Mouse (Mus musculus): ENCODE measurements around the gene Synj2. TPM values are rescaled to one million over a fixed set of nuclear protein-coding genes. Genes with fewer than 3 reads are reported as not detected.
A peak's percentile ranks its signal among the peaks of the same experiment; 100 is the strongest.

Gene Synj2
- total RNA-seq (2017), result 6.6 and 8.7 TPM in 2 replicates

GRCm38 (mm10) chr17:5941230-5942043, at the start of gene Synj2:
Gene Synj2, plus strand, starts transcription at chr17:5941280.
- 0 out of 2 replicates have a peak, but pooled peaks have one; percentile 6 for ATAC-seq (ENCODE audit: extremely low read depth, insufficient number of reproducible peaks, low FRiP score, poor library complexity, severe bottlenecking)

- ATAC-seq (ENCODE audit: extremely low read depth, insufficient number of reproducible peaks, low FRiP score, poor library complexity, severe bottlenecking), result no peak
Measured at GRCm38 (mm10) chr17:5891933-5892683, 49.0 kb upstream of the Synj2 start.

GRCm38 (mm10) chr17:5893092-5893491, 48.0 kb upstream of the Synj2 start:
- ATAC-seq (ENCODE audit: extremely low read depth, insufficient number of reproducible peaks, low FRiP score, poor library complexity, severe bottlenecking), result no peak

GRCm38 (mm10) chr17:5893574-5894148, 47.4 kb upstream of the Synj2 start:
- ATAC-seq (ENCODE audit: extremely low read depth, insufficient number of reproducible peaks, low FRiP score, poor library complexity, severe bottlenecking), result no peak

- ATAC-seq (ENCODE audit: extremely low read depth, insufficient number of reproducible peaks, low FRiP score, poor library complexity, severe bottlenecking), result no peak
Measured at GRCm38 (mm10) chr17:5896066-5896465, 45.0 kb upstream of the Synj2 start.

- ATAC-seq (ENCODE audit: extremely low read depth, insufficient number of reproducible peaks, low FRiP score, poor library complexity, severe bottlenecking), result no peak
Measured at GRCm38 (mm10) chr17:5896607-5897006, 44.5 kb upstream of the Synj2 start.

GRCm38 (mm10) chr17:5897326-5898200, 43.5 kb upstream of the Synj2 start:
- ATAC-seq (ENCODE audit: extremely low read depth, insufficient number of reproducible peaks, low FRiP score, poor library complexity, severe bottlenecking), result peak; percentile 73

GRCm38 (mm10) chr17:5899251-5899650, 41.8 kb upstream of the Synj2 start:
- no peak for ATAC-seq (ENCODE audit: extremely low read depth, insufficient number of reproducible peaks, low FRiP score, poor library complexity, severe bottlenecking)

GRCm38 (mm10) chr17:5901381-5901780, 39.7 kb upstream of the Synj2 start:
- ATAC-seq (ENCODE audit: extremely low read depth, insufficient number of reproducible peaks, low FRiP score, poor library complexity, severe bottlenecking), result no peak

GRCm38 (mm10) chr17:5903630-5904301, 37.3 kb upstream of the Synj2 start:
- ATAC-seq (ENCODE audit: extremely low read depth, insufficient number of reproducible peaks, low FRiP score, poor library complexity, severe bottlenecking), result no peak

- no peak for ATAC-seq (ENCODE audit: extremely low read depth, insufficient number of reproducible peaks, low FRiP score, poor library complexity, severe bottlenecking)
Measured at GRCm38 (mm10) chr17:5909681-5910080, 31.4 kb upstream of the Synj2 start.

GRCm38 (mm10) chr17:5911591-5911990, 29.5 kb upstream of the Synj2 start:
- ATAC-seq (ENCODE audit: extremely low read depth, insufficient number of reproducible peaks, low FRiP score, poor library complexity, severe bottlenecking), result no peak

- ATAC-seq (ENCODE audit: extremely low read depth, insufficient number of reproducible peaks, low FRiP score, poor library complexity, severe bottlenecking), result no peak
Measured at GRCm38 (mm10) chr17:5912797-5913196, 28.3 kb upstream of the Synj2 start.

GRCm38 (mm10) chr17:5914217-5914616, 26.9 kb upstream of the Synj2 start:
- no peak for ATAC-seq (ENCODE audit: extremely low read depth, insufficient number of reproducible peaks, low FRiP score, poor library complexity, severe bottlenecking)

- no peak for ATAC-seq (ENCODE audit: extremely low read depth, insufficient number of reproducible peaks, low FRiP score, poor library complexity, severe bottlenecking)
Measured at GRCm38 (mm10) chr17:5921954-5922353, 19.1 kb upstream of the Synj2 start.

GRCm38 (mm10) chr17:5923281-5923680, 17.8 kb upstream of the Synj2 start:
- ATAC-seq (ENCODE audit: extremely low read depth, insufficient number of reproducible peaks, low FRiP score, poor library complexity, severe bottlenecking), result no peak

GRCm38 (mm10) chr17:5924238-5924637, 16.8 kb upstream of the Synj2 start:
- ATAC-seq (ENCODE audit: extremely low read depth, insufficient number of reproducible peaks, low FRiP score, poor library complexity, severe bottlenecking), result no peak

GRCm38 (mm10) chr17:5926710-5927109, 14.4 kb upstream of the Synj2 start:
- ATAC-seq (ENCODE audit: extremely low read depth, insufficient number of reproducible peaks, low FRiP score, poor library complexity, severe bottlenecking), result no peak
